Mouse (Mus musculus) sigmoid colon, adult 10 weeks (tissue): Measurements from ENCODE around the gene Psen2. TPM values are rescaled to one million over a fixed set of nuclear protein-coding genes. Genes with fewer than 3 reads are reported as not detected.

ENCODE experiments used
- polyA plus RNA-seq: library from polyadenylated mRNA; stranded (reverse); fragments of 350-450 nt; fragmentation: Illumina TruSeq; extraction: RNeasy Lipid Tissue Mini Kit (QIAGEN cat#74804); gene quantifications from one replicate; pipeline ENCODE4 v1.2.3, GENCODE M21; 2014; ENCODE audit warnings: low read depth, low replicate concordance

Gene Psen2
- polyA plus RNA-seq = 4.1 TPM

GRCm38 (mm10) chr1:180263364-180263997 lies at the start of gene Psen2:
Gene Psen2, minus strand, starts transcription at chr1:180263438.

GRCm38 (mm10) chr1:180198959-180199714 lies 64.1 kb downstream of the Psen2 start, which contains the start of gene Coq8a:
Gene Coq8a, minus strand, starts transcription at chr1:180199602.

Other genes with a start within 250 kb of the Psen2 start
- 5.6 TPM for gene Coq8a, start 63.8 kb downstream of the Psen2 start, polyA plus RNA-seq
- gene Itpkb, start 67.0 kb upstream of the Psen2 start, polyA plus RNA-seq = 6.3 TPM
- gene Stum, start 220.1 kb upstream of the Psen2 start, polyA plus RNA-seq = 9.5 TPM